Mouse (Mus musculus): ENCODE results near the gene Sdhd. TPM values are rescaled to one million over a fixed set of nuclear protein-coding genes. Genes with fewer than 3 reads are reported as not detected.
A peak's percentile ranks its signal among the peaks of the same experiment; 100 is the strongest.
"Not testable (repeated sequence)": the region's sequence is repeated elsewhere in the genome, so short reads cannot be mapped to it uniquely, and the experiment has no call there.

Gene Sdhd
- total RNA-seq (2021), result 100 to 1,000 TPM; 117 to 132 TPM

DNA sequence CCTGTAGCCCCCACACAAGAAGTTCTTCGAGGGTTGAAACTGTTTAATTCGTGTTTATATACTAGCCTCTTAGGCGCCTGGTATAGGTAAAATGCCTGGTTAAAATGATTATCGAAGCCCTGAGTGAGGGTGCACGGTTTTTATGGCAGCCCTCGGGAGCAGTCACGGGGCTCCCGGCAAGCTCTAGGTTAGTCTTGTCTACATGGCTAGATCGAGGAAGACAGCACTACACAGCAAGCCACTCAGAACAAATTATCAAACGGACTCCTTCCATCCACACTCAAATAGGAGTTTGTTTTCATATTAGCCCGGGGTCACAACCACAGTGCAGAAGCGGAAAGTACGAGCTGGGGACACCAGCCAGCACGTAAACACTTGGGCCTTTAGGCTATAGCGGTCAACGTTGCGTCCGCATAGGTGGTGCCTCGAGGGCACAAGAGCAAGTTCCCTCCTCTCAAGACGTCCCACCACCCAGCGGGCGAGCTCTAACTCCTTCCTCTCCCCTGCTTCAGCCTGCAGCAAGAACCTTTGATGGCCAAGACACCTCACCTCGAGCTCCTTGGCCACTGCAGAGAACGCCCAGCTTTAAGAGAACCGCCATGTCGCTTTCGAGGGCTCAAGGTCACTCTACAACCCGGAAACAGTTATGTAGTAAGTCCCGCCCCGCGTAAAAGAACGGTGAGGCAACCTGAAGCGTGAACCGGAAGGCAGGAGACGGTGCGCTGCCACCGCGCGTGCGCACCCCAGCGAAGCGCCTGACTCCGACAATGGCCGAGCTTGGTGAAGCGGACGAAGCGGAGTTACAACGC lies at the start of gene Sdhd, which contains the start of gene Timm8b:
Gene Sdhd (minus strand): TSS at position 624 of the 809 bp plus-strand sequence.
Gene Timm8b (plus strand): TSS at position 722 of the 809 bp plus-strand sequence.
- peak; percentile 84 for DNase-seq (ENCODE audit: extremely low spot score in 1 of 2, low spot score in 1 of 2)

DNA sequence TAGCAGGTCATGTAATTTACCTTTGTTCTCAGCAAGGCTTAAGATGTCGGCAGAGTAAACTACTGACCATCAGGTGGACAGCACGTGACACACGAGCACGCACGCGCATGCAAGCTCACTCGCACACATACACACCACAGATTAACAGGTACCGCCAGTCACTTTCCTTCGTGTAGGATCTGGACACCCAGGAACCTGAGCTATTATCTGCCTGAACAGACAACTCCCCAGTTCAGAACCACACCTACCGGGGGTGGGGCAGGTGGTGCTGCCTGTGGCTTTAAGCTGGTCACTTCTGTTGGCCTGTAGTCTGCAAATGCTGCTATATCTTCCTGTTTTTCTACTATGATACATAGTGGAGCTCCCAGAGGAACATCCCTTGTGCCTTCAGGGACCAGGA lies 46.9 kb upstream of the Sdhd start:
- DNase-seq (ENCODE audit: extremely low spot score in 1 of 2, low spot score in 1 of 2), result no peak

DNA sequence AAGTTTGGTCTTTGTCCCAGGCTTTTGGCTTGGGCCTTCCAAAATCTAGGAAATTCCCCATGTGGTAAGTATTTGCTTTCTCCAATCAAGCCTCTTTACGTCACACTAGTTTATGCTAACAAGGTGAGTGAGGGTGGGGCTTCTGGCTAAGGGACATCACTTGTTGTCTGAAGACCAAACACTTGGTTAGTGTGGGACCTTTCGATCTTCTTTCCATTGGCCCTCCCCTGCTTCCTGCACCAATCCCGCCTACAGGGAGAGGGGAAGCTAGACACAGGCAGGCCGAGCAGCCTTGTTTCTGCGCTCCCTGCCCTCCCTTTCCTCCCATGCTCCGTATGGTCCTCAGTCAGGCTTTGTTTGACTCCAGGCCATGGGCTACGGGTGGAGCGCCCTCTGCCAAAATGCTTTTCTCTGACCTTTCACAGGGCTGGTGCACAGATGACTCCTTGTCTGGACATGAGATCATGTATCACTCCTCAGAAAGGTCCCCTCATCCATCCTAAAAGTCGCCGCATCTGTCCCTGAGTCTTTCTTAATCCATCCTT lies 43.3 kb upstream of the Sdhd start:
- no peak for DNase-seq (ENCODE audit: extremely low spot score in 1 of 2, low spot score in 1 of 2)

DNA sequence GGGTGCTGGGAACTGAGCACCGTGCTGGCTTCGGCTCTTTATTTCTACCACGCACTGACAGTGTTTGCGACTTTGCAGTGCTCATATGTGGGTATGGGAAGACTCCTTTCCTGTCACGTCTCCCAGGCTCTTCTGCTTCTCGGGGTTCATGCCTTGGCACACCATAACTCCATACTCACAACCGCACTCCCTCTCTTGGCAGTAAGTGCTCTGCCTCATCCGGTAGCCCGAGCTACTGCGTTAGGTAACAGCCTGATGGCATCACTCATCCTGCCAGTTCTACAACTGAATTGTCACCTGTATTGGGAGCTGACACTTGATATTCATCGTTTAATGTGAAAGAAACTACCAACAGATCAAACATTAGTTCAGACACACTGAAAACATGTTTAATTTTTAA lies 30.7 kb upstream of the Sdhd start:
- DNase-seq (ENCODE audit: extremely low spot score in 1 of 2, low spot score in 1 of 2), result no peak

DNA sequence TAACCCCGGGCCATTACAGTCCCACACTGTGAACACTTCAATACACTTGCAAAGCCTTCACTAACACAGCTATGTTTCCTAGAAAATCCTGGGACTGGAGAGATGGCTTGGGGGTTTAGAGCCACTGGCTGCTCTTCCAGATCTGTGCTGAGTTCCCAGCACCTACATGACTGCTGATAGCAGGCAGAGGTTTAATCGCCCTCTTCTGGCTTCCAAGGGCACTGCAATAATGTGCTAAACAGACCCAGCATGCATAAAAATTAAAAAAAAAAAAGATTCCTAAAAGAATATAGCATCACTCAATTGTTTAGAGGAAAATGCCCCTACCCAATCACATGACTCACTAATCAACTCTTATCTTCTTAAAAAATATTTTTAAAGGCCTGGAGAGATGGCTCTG lies 29.4 kb upstream of the Sdhd start:
- DNase-seq (ENCODE audit: extremely low spot score in 1 of 2, low spot score in 1 of 2), result no peak

DNA sequence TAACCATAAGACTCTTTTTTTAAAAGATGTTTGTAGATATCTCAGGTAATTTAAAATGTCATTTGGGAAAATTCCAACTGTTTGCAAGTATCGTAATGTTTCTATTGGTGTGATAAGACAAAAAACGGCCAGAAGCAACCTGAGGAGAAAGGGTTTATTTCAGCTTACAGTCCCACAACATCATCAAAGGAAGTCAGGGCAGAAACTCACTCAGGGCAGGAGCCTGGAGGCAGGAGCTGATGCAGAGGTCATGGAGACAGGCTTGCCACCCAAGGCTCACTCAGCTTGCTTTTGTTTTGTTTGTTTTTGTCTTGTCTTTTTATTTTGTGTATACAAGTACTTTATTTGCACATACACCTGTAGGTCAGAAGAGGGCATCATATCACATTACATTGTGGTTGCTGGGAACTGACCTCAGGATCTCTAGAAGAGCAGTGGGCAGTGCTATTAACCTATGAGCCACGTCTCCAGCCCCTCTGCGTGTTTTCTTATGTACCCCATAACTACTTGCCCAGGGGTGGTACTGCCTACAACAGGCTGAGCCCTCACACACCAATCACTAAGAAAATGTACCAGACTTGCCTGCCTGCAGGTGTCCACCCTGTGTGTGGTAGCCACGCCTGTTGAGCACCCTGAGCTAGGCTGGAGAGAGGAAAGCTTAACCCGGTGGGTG lies 28.5 kb upstream of the Sdhd start:
- DNase-seq (ENCODE audit: extremely low spot score in 1 of 2, low spot score in 1 of 2), result no peak

DNA sequence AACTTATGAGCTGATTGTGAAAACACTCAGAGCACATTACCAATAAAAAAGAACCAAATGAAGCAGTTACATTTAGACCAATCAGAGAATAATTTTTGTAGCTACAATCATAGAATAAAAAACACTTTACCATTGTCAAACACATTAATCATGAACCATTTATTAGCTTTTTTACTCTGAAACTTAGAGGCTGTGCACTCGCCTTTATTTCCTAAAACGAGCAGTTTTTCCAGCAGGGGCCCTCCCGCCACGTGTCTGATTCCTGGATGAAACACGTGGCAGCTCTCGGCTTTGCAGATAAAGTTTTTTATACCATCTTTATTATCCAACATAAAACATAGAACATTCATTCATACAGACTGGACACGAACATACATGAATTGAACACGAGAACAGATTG lies 27.3 kb upstream of the Sdhd start:
- not testable (repeated sequence) for DNase-seq (ENCODE audit: extremely low spot score in 1 of 2, low spot score in 1 of 2)

DNA sequence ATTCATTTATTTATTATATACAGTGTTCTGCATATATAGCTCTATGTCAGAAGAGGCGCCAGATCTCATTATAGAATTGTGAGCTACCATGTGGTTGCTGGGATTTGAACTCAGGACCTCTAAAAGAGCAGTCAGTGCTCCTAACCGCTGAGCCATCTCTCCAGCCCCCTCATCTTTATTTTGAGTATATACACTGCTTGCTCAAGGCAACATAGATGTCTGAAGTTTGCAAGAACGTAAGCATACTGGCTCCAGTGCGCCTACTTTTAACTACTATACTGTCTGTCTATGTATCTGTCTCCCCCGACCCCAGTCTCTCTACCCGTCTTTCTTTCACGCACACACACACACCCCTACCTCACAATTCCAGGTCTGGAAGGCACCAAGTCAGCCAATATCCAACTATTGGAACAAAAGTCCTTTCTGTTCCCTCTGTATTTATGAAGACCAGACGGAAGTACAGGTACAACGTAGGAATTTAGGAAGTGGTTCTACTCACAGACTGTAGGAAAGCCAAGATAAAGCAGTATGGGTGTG lies 14.2 kb upstream of the Sdhd start:
- no peak for DNase-seq (ENCODE audit: extremely low spot score in 1 of 2, low spot score in 1 of 2)

DNA sequence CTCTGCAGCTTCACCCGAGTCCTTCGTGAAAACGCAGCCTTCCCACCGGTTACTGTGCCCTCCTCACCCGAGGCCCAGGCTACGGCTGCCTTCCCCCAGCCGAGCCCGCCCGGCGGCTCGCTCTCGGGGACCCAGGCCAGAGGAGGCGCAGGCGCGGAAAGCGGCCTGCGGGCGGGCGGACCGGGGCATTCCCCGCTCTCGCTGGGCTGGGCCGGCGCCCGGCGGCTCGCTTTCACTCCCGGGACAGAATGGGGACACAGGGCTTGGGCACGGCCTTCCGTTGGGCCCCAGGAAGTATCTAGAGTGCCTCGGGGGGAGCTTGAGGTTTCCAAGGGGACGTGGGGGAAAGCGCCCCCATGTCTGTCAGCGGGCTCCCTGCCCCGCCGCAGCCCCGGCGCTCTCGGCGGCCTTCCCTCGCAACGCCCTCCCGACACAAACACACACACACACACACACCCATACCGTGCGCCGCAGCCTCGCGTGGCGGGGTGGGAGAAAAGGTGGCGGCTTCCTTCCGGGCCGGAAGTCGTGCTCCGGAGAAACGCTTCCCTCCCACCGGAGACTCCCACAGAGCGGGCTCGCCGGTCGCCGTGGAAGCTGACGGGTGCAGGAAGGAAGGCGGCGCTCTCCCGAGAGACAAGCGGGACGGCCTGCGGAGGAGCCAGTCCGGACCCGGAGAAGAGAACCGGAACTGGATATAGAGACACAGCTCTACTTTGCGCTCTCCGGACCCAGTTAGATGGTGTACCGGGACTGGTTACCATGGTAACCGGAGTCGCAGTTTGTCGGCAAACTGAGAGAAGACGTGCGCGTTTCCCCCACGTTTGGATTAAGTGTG lies 13.4 kb upstream of the Sdhd start, which contains the start of the genes Pih1d2 and Nkapd1:
Gene Pih1d2 (plus strand): TSS at position 556 of the 838 bp plus-strand sequence.
Gene Nkapd1 (minus strand): TSS at position 699 of the 838 bp plus-strand sequence.
- peak; percentile 86 to 91 for DNase-seq (ENCODE audit: extremely low spot score in 1 of 2, low spot score in 1 of 2)

DNA sequence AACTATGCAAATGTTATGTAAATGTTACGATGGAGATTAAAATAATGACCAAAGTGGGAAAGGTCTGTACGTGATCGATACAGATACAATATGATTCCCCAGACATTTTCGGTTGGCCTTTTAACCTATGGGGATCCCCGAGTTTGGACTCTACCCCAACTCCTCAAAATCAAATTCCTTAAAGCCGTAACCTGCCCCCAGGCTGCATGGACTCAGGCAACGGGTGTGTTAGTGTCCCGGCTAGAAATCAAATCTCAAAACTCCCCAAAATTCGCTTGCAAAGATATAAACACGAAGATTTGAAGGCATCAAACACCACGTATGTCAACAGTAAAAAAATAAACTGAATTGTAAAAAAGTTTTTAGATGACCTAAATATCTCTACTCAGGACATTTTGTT lies 12.5 kb upstream of the Sdhd start:
- no peak for DNase-seq (ENCODE audit: extremely low spot score in 1 of 2, low spot score in 1 of 2)

DNA sequence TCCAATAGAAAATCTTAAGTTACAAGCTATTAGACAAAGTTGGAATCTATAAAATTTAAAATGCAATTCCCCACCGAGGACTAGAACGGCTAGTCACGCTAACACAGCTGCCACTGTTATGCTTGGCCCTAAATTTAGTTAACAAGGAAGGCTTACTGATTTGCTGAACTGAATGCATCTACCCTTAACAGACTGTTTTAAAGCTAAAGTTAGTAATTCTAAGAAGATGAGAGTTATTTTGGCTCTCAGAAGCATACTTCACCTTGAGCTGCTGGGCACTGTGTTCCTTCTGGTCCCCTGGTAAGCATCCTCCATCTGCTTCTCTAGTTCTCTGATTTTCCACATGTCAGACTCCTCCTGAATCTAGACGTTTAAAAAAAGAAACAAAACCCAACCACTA lies 8.5 kb upstream of the Sdhd start:
- DNase-seq (ENCODE audit: extremely low spot score in 1 of 2, low spot score in 1 of 2), result no peak

DNA sequence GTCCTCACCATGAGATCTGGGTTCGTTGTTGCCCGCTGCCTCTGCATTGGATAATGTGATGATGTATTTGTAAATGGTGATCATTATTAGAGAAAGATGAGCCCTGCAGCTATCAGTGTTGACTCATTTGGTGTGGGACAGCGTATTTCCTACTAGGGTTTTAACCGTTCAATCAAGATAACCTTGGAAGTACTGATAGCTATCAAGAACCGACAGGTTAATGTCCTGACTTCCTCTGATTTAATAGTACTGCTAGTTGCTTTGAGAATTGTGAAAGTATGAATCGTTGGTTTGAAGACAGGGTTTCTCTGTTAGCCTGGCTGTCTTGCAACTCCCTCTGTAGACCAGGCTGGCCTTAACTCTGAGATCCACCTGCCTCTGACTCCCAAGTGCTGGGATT lies 726 bp upstream of the Sdhd start:
- DNase-seq (ENCODE audit: extremely low spot score in 1 of 2, low spot score in 1 of 2), result no peak

DNA sequence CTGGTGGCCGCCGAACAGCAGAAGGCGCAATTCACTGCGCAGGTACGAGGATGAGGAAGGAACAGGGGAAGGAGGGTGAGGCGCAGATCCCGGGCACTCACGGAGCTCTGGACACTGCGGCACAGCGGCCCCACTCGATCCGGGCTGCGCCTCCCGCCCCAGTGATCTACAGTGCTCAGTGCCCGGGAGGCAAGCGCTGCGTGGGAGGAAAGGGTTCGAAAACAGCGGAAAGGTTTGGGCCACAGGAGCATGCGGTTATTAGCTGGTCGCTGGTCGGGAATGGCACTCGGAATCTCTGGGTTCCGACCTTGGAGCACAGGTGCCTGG lies 349 bp upstream of the Sdhd start:
- no peak for DNase-seq (ENCODE audit: extremely low spot score in 1 of 2, low spot score in 1 of 2)

DNA sequence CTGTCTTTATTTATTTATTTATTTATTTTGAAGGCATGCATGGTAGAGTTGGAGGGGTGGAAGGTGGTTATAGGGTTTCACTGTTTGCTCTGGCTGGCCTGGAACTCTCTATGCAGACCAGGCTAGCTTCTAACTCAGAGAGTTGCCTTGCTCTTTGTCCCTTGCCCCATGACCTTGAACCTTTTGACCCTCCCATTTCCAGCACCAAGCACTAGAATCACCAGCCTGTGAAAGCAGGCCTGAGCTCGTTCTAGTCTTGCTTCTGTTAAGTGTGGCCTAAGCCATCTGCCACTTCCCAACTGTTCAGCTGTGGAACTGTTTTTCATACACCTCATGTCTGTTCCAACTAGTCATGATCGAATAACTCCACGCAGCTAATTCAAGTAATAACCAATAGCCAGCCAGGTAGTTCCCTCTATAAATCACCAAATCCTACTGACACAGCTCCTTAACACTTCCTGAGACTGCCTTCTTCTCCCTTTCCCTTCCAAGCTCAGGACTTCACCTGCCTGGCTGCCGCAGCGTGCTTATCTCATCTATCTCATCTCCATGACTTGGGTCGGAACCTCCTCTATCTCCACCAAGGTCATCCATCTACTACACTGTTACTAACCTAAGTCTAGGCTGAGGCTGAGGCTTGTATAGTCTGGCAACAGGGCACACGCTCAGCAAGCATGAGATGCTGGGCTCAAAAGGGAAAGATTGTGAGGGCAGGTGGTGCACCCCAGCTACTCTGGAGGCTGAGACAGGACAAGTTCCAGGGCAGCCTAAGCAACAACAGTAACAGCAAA lies 1.4 kb downstream of the Sdhd start:
- no peak for DNase-seq (ENCODE audit: extremely low spot score in 1 of 2, low spot score in 1 of 2)

DNA sequence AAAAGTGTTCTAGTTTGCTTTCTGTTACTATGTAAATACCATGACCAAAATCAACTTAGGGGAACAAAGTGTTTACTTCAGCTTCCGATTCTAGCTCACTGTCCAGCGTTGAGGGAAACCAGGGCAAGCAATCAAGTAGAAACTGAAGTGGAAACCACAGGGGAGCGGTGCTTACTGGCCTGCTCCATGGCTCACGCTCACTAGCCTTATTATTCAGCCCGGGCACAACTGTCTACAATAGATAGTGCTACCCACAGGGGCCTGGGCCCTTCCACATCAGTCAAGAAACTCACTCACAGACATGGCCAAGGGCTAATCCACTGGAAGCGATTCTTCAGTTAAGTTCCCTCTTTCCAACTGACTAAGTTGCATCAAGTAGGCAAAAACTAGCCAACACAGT lies 2.1 kb downstream of the Sdhd start:
- no peak for DNase-seq (ENCODE audit: extremely low spot score in 1 of 2, low spot score in 1 of 2)

DNA sequence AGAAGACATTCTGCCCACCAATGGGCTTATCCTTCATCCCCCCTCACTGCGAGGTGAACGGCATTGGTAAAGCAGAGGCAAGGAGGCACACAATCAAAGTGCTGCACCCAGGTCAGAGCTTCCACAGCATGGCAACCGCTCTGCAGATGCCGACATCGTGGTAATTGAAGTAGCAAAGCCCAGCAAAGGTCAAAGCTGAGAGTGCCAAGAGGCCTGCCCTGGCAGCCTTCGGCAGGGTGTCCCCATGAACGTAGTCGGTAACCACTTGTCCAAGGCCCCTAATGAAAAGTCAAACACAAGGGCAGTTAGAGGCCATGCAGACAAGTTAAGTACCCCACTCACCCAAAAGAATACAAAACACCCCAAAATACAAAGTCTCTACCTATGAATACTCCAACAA lies 6.6 kb downstream of the Sdhd start:
- no peak for DNase-seq (ENCODE audit: extremely low spot score in 1 of 2, low spot score in 1 of 2)

DNA sequence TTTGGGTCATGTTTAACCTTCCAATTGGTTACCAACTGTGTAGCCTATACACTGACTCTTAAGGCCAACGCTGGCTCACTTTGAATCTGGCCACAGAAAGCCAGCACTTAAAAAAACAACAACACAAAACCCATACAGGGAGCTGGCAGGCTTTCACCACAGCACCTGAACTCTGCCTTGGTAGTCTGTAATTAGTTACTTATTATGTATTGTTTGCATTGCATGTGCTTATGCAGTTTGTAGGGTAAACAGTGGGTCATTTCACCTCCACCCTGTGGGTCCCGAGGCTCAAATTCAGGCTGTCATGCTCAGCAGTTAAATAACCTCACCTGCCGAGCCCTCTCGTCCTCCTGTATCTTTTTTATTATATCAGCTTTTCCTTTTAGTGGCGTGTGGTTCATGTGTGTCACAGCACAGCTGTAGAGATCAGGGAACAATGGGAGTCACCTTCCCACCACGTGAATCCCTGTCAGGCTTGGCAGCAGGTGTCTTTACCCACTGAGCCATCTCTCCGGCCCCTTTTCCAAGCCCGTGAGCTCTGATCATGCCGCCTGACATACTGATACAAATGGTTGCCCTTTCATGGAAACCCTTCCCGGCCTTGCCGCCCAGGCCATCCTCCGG lies 8.7 kb downstream of the Sdhd start:
- DNase-seq (ENCODE audit: extremely low spot score in 1 of 2, low spot score in 1 of 2), result no peak

DNA sequence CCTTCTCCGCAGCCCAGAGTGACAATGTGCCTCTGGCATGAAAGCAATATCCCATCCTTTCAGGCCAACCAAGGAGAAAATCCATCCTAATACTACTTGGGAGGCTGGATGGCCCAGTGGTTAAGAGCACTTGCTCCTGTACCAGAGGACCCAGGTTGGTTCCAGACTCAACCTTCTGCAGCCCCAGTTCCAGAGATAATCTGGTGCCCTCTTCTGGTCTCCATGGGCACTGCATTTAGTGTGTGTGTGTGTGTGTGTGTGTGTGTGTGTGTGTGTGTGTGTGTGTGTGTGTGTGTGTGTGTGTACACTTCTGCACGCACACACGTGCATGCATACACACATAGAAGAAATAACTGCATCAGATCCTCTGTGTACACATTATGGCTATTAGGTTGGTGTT lies 10.1 kb downstream of the Sdhd start:
- peak in 1 of 2 experiments; percentile 27 for DNase-seq (ENCODE audit: extremely low spot score in 1 of 2, low spot score in 1 of 2)

DNA sequence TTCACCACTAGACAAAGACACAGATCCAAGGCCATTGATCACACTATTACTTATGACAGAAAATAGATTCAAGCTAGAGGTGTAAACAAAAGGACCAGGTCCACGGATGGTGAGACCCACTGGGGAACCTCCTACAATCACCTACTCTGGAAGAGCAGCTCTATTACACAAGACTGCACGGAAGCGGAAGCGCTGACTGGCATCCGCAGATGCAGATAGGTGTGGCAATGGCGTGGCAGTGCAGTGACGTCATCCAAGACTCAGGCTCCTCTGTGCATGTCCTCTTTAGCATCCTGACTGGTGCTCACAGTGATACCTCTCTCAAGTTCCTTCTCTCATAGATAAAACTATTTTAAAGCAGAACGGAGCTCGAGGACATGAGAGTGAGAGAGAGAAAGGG lies 10.7 kb downstream of the Sdhd start:
- DNase-seq (ENCODE audit: extremely low spot score in 1 of 2, low spot score in 1 of 2), result no peak
